Mouse (Mus musculus): ENCODE data around the gene Ciart.

DNA sequence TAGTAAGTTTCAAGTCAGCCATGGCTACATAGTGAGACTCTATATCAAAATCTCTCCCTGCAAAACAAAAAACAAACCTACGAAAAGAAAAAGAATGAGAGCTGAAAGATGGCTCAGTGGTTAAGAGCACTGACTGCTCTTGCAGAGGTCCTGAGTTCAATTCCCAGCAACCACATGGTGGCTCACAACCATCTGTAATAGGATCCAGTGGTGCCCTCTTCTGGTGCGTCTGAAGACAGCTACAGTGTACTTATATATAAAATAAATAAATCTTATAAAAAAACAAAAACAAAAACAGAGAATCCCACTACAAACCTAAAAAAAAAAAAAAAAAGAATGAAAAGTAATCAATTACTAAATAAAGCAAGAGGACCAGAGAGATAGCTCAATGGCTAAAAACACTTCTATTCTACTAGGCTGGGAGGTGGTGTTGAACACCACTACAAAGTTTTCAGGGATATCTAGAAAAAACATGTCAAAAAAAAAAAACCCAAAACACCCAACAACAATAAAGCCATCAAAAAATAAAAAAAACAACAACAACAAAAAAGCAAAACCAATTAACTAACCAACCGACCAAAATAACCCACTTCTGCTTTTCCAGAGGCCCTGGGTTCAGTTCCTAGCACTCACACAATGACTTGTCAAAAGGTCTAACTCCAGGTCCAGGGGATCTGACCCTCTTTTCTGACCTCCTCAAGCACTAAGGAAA lies 39.4 kb downstream of the Ciart start:
- no peak for TF ChIP-seq CTCF (IDR thresholded peaks at IDR 0.05; ENCODE audit: low read depth, low read length)
- no peak for TF ChIP-seq EP300 (IDR thresholded peaks at IDR 0.05; ENCODE audit: insufficient read depth, low read depth, low read length)

Measured in ES-Bruce4 (cell line).